Mouse (Mus musculus) heart, postnatal 4 days (tissue): ENCODE results near the gene Wdr61. TPM values are rescaled to one million over a fixed set of nuclear protein-coding genes. Genes with fewer than 3 reads are reported as not detected.
"Not testable (repeated sequence)": the region's sequence is repeated elsewhere in the genome, so short reads cannot be mapped to it uniquely, and the experiment has no call there.

Source experiments
- DNase-seq: peaks from one replicate; pipeline ENCODE4 v3.0.0; 2021
- total RNA-seq, 2 experiments: library from RNA; stranded (reverse); gene quantifications; 2 replicates each; pipeline ENCODE4 v1.2.3; 2021

Gene Wdr61
- total RNA-seq, 2 experiments from 2014 or later: 47.1 to 49.9 TPM

- DNase-seq: no peak
Measured at GRCm38 (mm10) chr9:54726315-54726714, 8.0 kb downstream of the Wdr61 start.

- no peak for DNase-seq
Measured at GRCm38 (mm10) chr9:54722596-54722995, 11.7 kb downstream of the Wdr61 start.

- DNase-seq: no peak
Measured at GRCm38 (mm10) chr9:54722156-54722555, 12.2 kb downstream of the Wdr61 start.

- DNase-seq: no peak
Measured at GRCm38 (mm10) chr9:54717527-54717926, 16.8 kb downstream of the Wdr61 start.

GRCm38 (mm10) chr9:54715776-54716175 is 18.5 kb downstream of the Wdr61 start:
- no peak for DNase-seq

GRCm38 (mm10) chr9:54708085-54708484 is 26.2 kb downstream of the Wdr61 start:
- no peak for DNase-seq

GRCm38 (mm10) chr9:54707288-54707999 is 26.9 kb downstream of the Wdr61 start:
- DNase-seq: no peak

GRCm38 (mm10) chr9:54705561-54705960 is 28.8 kb downstream of the Wdr61 start:
- DNase-seq: no peak

GRCm38 (mm10) chr9:54704361-54704760 is 30.0 kb downstream of the Wdr61 start:
- DNase-seq: no peak

- no peak for DNase-seq
Measured at GRCm38 (mm10) chr9:54702581-54702980, 31.7 kb downstream of the Wdr61 start.

- DNase-seq: peak; percentile 21
Measured at GRCm38 (mm10) chr9:54700746-54701145, 33.6 kb downstream of the Wdr61 start.

- no peak for DNase-seq
Measured at GRCm38 (mm10) chr9:54700174-54700475, 34.2 kb downstream of the Wdr61 start.

GRCm38 (mm10) chr9:54699345-54700173 is 34.8 kb downstream of the Wdr61 start:
- peak; percentile 86 for DNase-seq

- no peak for DNase-seq
Measured at GRCm38 (mm10) chr9:54699087-54699344, 35.3 kb downstream of the Wdr61 start.

GRCm38 (mm10) chr9:54698318-54699086 is 35.8 kb downstream of the Wdr61 start, which contains the start of gene Dnaja4:
TSS of gene Dnaja4 (plus strand) at chr9:54698873.
- DNase-seq: no peak

GRCm38 (mm10) chr9:54691241-54691805 is 43.0 kb downstream of the Wdr61 start:
- peak; percentile 49 for DNase-seq

GRCm38 (mm10) chr9:54690697-54691096 is 43.6 kb downstream of the Wdr61 start:
- not testable (repeated sequence) for DNase-seq

GRCm38 (mm10) chr9:54689446-54689845 is 44.9 kb downstream of the Wdr61 start:
- no peak for DNase-seq

- DNase-seq: no peak
Measured at GRCm38 (mm10) chr9:54687246-54688236, 46.8 kb downstream of the Wdr61 start.

GRCm38 (mm10) chr9:54683814-54684605 is 50.3 kb downstream of the Wdr61 start:
- no peak for DNase-seq

- DNase-seq: no peak
Measured at GRCm38 (mm10) chr9:54682846-54683245, 51.5 kb downstream of the Wdr61 start.
